Mouse (Mus musculus) small intestine, adult 2 months (tissue): ENCODE measurements around the gene Spocd1.

ENCODE experiments used
- CTCF ChIP-seq: fragments of 200-500 bp; IDR thresholded peaks from 2 replicates; pipeline ENCODE4 v1.5.1; 2012; ENCODE audit warnings: low read depth, mild to moderate bottlenecking, control low read depth, inconsistent platforms, low read length, moderate library complexity, mixed read lengths; ENCODE audit not compliant: insufficient replicate concordance, insufficient read length; ENCODE audit errors: extremely low read depth
- POLR2A ChIP-seq: fragments of 200-500 bp; IDR thresholded peaks from 2 replicates; pipeline ENCODE4 v1.6.1; 2012; ENCODE audit warnings: low read depth, mild to moderate bottlenecking, control low read depth, inconsistent platforms, low read length, moderate library complexity

GRCm38 (mm10) chr4:129985161-129985670 lies 56.2 kb downstream of the Spocd1 start:
- TF ChIP-seq POLR2A (no peak), CTCF (no peak)
